Mouse (Mus musculus) heart, adult 2 months (tissue): ENCODE data around the gene Shb.

Experiments used
- EP300 ChIP-seq: fragments of 200-500 bp; IDR thresholded peaks from 2 replicates; pipeline ENCODE4 v1.6.1; 2011; ENCODE audit warnings: low read depth, low read length, control low read depth; ENCODE audit not compliant: insufficient read depth
- POLR2A ChIP-seq: fragments of 200-500 bp; IDR thresholded peaks from 2 replicates; pipeline ENCODE4 v1.6.1; 2011; ENCODE audit warnings: mild to moderate bottlenecking, low read depth, low read length, control low read depth; ENCODE audit not compliant: insufficient read depth

DNA sequence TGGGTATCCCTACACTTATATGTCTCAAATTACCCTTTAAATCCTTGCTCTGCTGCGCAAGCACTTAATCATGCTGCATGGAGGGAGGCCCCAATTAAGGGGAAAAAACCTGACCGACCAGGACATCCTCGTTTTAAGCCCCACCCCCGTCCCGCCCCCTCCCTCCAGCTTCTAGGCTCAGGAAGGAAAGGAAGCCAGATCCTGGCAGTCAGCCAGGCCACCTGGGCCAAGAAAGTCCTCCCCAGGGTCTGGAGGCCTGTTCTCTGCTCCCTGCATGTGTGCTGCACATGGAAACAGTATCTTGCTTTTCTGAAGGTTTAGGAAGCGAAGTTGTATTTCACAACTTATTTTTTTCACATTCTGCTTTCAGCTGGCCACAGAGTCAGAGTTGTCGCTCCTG lies at the start of gene Shb:
- TF ChIP-seq POLR2A (peak; percentile 43; the same call in 1 of the 2 replicates), EP300 (0 out of 2 replicates have a peak, but pooled peaks have one; percentile 35)
